Mouse (Mus musculus) heart, embryonic 11.5 days (tissue): Measurements from ENCODE around the gene Krba1. TPM values are rescaled to one million over a fixed set of nuclear protein-coding genes. Genes with fewer than 3 reads are reported as not detected.

Experiments used
- ATAC-seq: fragments of 200-750 bp; cut with Nextera tagmentation; replicated peaks from 2 replicates; pipeline ENCODE4 v1.8.0; 2017; ENCODE audit warnings: moderate library complexity; ENCODE audit not compliant: insufficient number of reproducible peaks, low FRiP score, low TSS enrichment
- H3K27ac ChIP-seq: fragments of 300-500 bp; sonication (generic); 2 replicates; pipeline ENCODE4 v1.5.1; 2014; ENCODE audit warnings: mild to moderate bottlenecking, low read depth, low read length
- H3K27me3 ChIP-seq: fragments of 300-500 bp; sonication (generic); 2 replicates; pipeline ENCODE4 v1.6.1; 2014; ENCODE audit warnings: mild to moderate bottlenecking, low read length, mixed read lengths; ENCODE audit not compliant: control insufficient read depth, insufficient read depth
- H3K36me3 ChIP-seq: fragments of 300-500 bp; sonication (generic); 2 replicates; pipeline ENCODE4 v1.6.1; 2014; ENCODE audit warnings: mild to moderate bottlenecking, low read length, moderate library complexity, mixed read lengths; ENCODE audit not compliant: control insufficient read depth, insufficient read depth
- H3K4me1 ChIP-seq: fragments of 300-500 bp; sonication (generic); 2 replicates; pipeline ENCODE4 v1.6.1; 2014; ENCODE audit warnings: low read length; ENCODE audit not compliant: control insufficient read depth, insufficient read depth
- H3K4me2 ChIP-seq: fragments of 300-500 bp; sonication (generic); 2 replicates; pipeline ENCODE4 v1.6.1; 2014; ENCODE audit warnings: mild to moderate bottlenecking, moderate library complexity
- H3K4me3 ChIP-seq: fragments of 300-500 bp; sonication (generic); 2 replicates; pipeline ENCODE4 v1.5.1; 2014; ENCODE audit warnings: low read depth, low read length
- H3K9ac ChIP-seq: fragments of 300-500 bp; sonication (generic); 2 replicates; pipeline ENCODE4 v1.6.1; 2014; ENCODE audit warnings: mild to moderate bottlenecking, low read depth, low read length, moderate library complexity
- H3K9me3 ChIP-seq: fragments of 300-500 bp; sonication (generic); replicated peaks from 2 replicates; pipeline ENCODE4 v1.6.1; 2016; ENCODE audit warnings: low read length; ENCODE audit not compliant: control insufficient read depth
- WGBS: fragments of 180-500 bp; shearing (Covaris S2); extraction: QIAGEN DNeasy Blood & Tissue Kit; methylation state at CpG from one replicate; pipeline ENCODE4 v1.1.7; 2014; ENCODE audit not compliant: insufficient replicate concordance; 5-methylcytosine and 5-hydroxymethylcytosine counted together
- polyA plus RNA-seq: library from polyadenylated mRNA; unstranded; fragments of >200 nt; fragmentation: Nextera tagmentation; extraction: Ambion mirVana; gene quantifications from 2 replicates; pipeline ENCODE4 v1.2.1, GENCODE M21; 2014

Gene Krba1
- polyA plus RNA-seq, 1 experiment from 2014 or later, result 14.7 TPM

DNA sequence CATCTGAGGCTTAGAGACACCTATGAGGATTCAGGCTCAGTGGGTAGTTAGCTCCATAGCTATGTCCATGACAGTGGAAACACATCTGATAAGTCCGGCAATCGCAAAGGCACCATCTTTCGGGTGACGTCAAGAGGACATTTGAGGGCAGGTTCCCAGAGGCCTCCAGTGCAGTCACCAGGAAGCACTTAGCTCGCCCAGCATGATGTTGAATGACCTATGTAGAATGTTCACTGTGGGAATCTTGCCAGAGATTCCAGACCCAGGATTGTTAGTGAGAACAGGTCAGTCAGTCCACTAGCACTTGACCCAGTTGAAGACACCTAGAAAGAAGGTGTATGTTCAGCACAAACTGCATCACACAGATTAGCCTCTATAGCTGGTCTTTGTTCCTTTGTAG lies 4.5 kb downstream of the Krba1 start:
- Histone ChIP-seq H3K9me3 (no peaks in the 10 kb centered on the region), H3K4me3 (no peak overlapping the region), H3K9ac (no peak overlapping the region), H3K27me3 (no peaks in the 10 kb centered on the region), H3K36me3 (peaks cover under 1% of the 10 kb centered on the region; the same call in 1 of the 2 replicates), H3K4me2 (no peak overlapping the region), H3K27ac (no peak overlapping the region), H3K4me1 (peaks cover 18% of the 10 kb centered on the region)
- WGBS, result 82% methylated on average over 5 of the region's 5 CpGs
- ATAC-seq, result no peak

DNA sequence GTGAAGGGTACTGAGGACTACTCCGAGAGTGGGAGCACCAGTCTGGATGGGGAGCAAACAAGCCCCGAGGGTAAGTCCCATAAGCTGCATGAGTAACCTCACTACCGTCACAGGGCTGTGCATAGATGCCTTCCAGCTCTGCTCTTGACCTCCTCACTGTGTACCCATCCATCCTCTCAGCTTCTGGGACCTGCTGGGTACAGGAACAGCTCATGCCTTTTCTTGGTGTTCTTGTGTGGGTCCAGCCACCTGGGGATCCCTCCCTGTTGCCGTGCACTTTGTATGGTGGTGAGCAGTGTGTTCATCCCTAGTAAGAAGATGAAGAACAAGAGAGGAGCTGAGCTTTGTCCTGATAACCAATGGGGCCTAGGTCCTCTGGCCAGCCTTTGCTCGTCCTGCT lies 8.7 kb downstream of the Krba1 start:
- Histone ChIP-seq H3K4me2 (no peak overlapping the region), H3K9me3 (no peaks in the 10 kb centered on the region), H3K4me1 (0 out of 2 replicates have a peak, but pooled peaks cover 6% of the 10 kb centered on the region), H3K36me3 (peaks cover 23% of the 10 kb centered on the region), H3K27me3 (no peaks in the 10 kb centered on the region), H3K4me3 (no peak overlapping the region), H3K9ac (no peak overlapping the region), H3K27ac (no peak overlapping the region)
- ATAC-seq, result no peak
- 87% methylated on average over 5 of the region's 5 CpGs for WGBS

- Histone ChIP-seq H3K36me3 (peaks cover 54% of the 10 kb centered on the region), H3K9me3 (no peaks in the 10 kb centered on the region), H3K4me1 (no peaks in the 10 kb centered on the region), H3K4me2 (no peak overlapping the region), H3K9ac (no peak overlapping the region), H3K4me3 (no peak overlapping the region), H3K27me3 (no peaks in the 10 kb centered on the region), H3K27ac (no peak overlapping the region)
- 87% methylated on average over 4 of the region's 4 CpGs for WGBS
- no peak for ATAC-seq
These were observed 14.4 kb downstream of the Krba1 start for GRCm38 (mm10) chr6:48409726-48410343.

DNA sequence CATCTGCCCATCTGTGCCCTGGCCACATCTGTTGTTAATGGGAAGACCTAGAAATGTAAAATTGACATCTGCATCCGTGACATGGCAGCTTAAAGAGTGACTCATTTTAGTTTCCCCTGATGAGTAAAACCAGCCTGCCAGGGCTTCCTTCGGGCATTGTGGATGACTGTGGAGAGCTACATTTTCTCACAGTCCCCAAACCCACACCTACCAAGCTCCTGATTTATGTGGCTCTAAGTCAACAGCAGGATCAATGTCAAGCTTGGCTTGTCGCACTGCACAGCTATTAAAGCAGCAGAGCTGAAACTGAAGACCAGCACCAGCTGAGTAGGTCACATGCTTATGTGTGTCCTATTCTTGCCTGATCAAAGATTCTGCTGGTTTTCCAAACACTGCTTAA lies 15.2 kb downstream of the Krba1 start:
- ATAC-seq, result no peak
- no peak overlapping the region for H3K4me3 ChIP-seq
- H3K4me2 ChIP-seq, result no peak overlapping the region
- H3K36me3 ChIP-seq, result peaks cover 57% of the 10 kb centered on the region
- no peaks in the 10 kb centered on the region for H3K27me3 ChIP-seq
- H3K9ac ChIP-seq, result no peak overlapping the region
- no peak overlapping the region for H3K27ac ChIP-seq
- no peaks in the 10 kb centered on the region for H3K9me3 ChIP-seq
- H3K4me1 ChIP-seq, result no peaks in the 10 kb centered on the region
- 93% methylated on average over 3 of the region's 3 CpGs for WGBS

GRCm38 (mm10) chr6:48411193-48412092 lies 16.1 kb downstream of the Krba1 start:
- Histone ChIP-seq H3K4me1 (no peaks in the 10 kb centered on the region), H3K4me2 (no peak overlapping the region), H3K27me3 (no peaks in the 10 kb centered on the region), H3K9me3 (no peaks in the 10 kb centered on the region), H3K27ac (peak overlapping the region; percentile 41; the same call in 1 of the 2 replicates), H3K36me3 (peaks cover 57% of the 10 kb centered on the region), H3K9ac (no peak overlapping the region), H3K4me3 (no peak overlapping the region)
- ATAC-seq, result 0 out of 2 replicates have a peak, but pooled peaks have one; percentile 32
- 76% methylated on average over 6 of the region's 6 CpGs for WGBS

DNA sequence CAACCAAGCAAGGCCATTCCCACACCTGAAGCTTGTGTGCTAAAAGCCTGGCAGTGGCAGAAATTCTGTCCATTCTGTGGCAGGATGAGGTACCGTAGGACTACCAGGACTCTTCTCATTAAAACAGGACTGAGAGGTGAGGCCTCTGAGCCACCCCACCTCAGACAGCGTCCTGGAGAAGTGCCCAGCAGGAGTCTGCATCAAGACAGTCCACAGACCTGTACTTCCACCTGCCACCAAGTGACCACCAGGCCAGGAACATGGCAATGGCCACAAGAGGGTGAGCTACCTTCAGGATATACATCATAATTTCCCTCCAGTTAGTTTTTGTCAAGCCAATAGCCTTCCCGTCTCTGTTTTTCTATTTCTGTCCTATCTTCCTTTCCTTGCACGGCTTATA lies 16.8 kb downstream of the Krba1 start:
- 88% methylated on average over 4 of the region's 4 CpGs for WGBS
- no peaks in the 10 kb centered on the region for H3K9me3 ChIP-seq
- H3K4me2 ChIP-seq, result no peak overlapping the region
- no peaks in the 10 kb centered on the region for H3K4me1 ChIP-seq
- no peak overlapping the region for H3K9ac ChIP-seq
- H3K27ac ChIP-seq, result no peak overlapping the region
- H3K4me3 ChIP-seq, result no peak overlapping the region
- no peak for ATAC-seq
- H3K27me3 ChIP-seq, result no peaks in the 10 kb centered on the region
- peaks cover 56% of the 10 kb centered on the region for H3K36me3 ChIP-seq

GRCm38 (mm10) chr6:48412662-48413061 lies 17.3 kb downstream of the Krba1 start:
- no peaks in the 10 kb centered on the region for H3K4me1 ChIP-seq
- H3K27ac ChIP-seq, result no peak overlapping the region
- no peak overlapping the region for H3K4me2 ChIP-seq
- WGBS, result 80% methylated on average over 3 of the region's 3 CpGs
- no peaks in the 10 kb centered on the region for H3K27me3 ChIP-seq
- no peak overlapping the region for H3K9ac ChIP-seq
- H3K36me3 ChIP-seq, result peaks cover 58% of the 10 kb centered on the region
- no peak for ATAC-seq
- H3K4me3 ChIP-seq, result no peak overlapping the region
- no peaks in the 10 kb centered on the region for H3K9me3 ChIP-seq

GRCm38 (mm10) chr6:48413081-48413480 lies 17.7 kb downstream of the Krba1 start:
- Histone ChIP-seq H3K9me3 (no peaks in the 10 kb centered on the region), H3K27me3 (no peaks in the 10 kb centered on the region), H3K27ac (no peak overlapping the region), H3K36me3 (peaks cover 58% of the 10 kb centered on the region), H3K9ac (no peak overlapping the region), H3K4me3 (no peak overlapping the region), H3K4me1 (no peaks in the 10 kb centered on the region), H3K4me2 (no peak overlapping the region)
- 77% methylated on average over 10 of the region's 10 CpGs for WGBS
- no peak for ATAC-seq
